Mouse (Mus musculus) liver, postnatal 0 days (tissue): ENCODE results near the gene Tango2. TPM values are rescaled to one million over a fixed set of nuclear protein-coding genes. Genes with fewer than 3 reads are reported as not detected.

Experiments used
- ATAC-seq: fragments of 200-750 bp; cut with Nextera tagmentation; 2 replicates; pipeline ENCODE4 v1.8.0; 2017; ENCODE audit warnings: mild to moderate bottlenecking, moderate library complexity
- DNase-seq: peaks from one replicate; pipeline ENCODE4 v3.0.0-alpha.2; 2016
- H3K27ac ChIP-seq: fragments of 300-500 bp; sonication (generic); 2 replicates; pipeline ENCODE4 v1.5.1; 2014; ENCODE audit warnings: antibody characterized with exemption, moderate library complexity, mild to moderate bottlenecking, low read depth
- H3K27me3 ChIP-seq: fragments of 300-500 bp; sonication (generic); 2 replicates; pipeline ENCODE4 v1.6.1; 2014; ENCODE audit warnings: low read length, control low read depth, mixed read lengths; ENCODE audit not compliant: insufficient read depth
- H3K36me3 ChIP-seq: fragments of 300-500 bp; sonication (generic); replicated peaks from 2 replicates; pipeline ENCODE4 v1.6.1; 2014; ENCODE audit warnings: mild to moderate bottlenecking, control low read depth, low read length, moderate library complexity, mixed read lengths; ENCODE audit not compliant: insufficient read depth
- H3K4me1 ChIP-seq: fragments of 300-500 bp; sonication (generic); 2 replicates; pipeline ENCODE4 v1.6.1; 2014; ENCODE audit warnings: antibody characterized with exemption, mild to moderate bottlenecking, control low read depth; ENCODE audit not compliant: insufficient read depth
- H3K4me2 ChIP-seq: fragments of 300-500 bp; sonication (generic); 2 replicates; pipeline ENCODE4 v1.6.1; 2014; ENCODE audit warnings: low read depth, mild to moderate bottlenecking, low read length, moderate library complexity, mixed read lengths
- H3K4me3 ChIP-seq: fragments of 300-500 bp; sonication (generic); 2 replicates; pipeline ENCODE4 v1.5.1; 2014; ENCODE audit warnings: low read depth, low read length
- H3K9ac ChIP-seq: fragments of 300-500 bp; sonication (generic); replicated peaks from 2 replicates; pipeline ENCODE4 v1.6.1; 2014; ENCODE audit warnings: mild to moderate bottlenecking, moderate library complexity
- H3K9me3 ChIP-seq: fragments of 300-500 bp; sonication (generic); 2 replicates; pipeline ENCODE4 v1.6.1; 2016; ENCODE audit warnings: mild to moderate bottlenecking, control low read depth, low read length, mixed read lengths
- CTCF ChIP-seq: sonication (generic); IDR thresholded peaks from 2 replicates; pipeline ENCODE4 v1.5.1; 2016; ENCODE audit warnings: antibody characterized with exemption, low read depth
- EP300 ChIP-seq: IDR thresholded peaks from 2 replicates; pipeline ENCODE4 v1.6.1; 2016; ENCODE audit warnings: antibody characterized with exemption, low read depth, mild to moderate bottlenecking
- WGBS: fragments of 180-500 bp; shearing (Covaris S2); extraction: QIAGEN DNeasy Blood & Tissue Kit; methylation state at CpG from one replicate; pipeline ENCODE4 v1.1.7; 2014; ENCODE audit not compliant: insufficient replicate concordance; 5-methylcytosine and 5-hydroxymethylcytosine counted together
- polyA plus RNA-seq: library from polyadenylated mRNA; unstranded; fragments of >200 nt; fragmentation: Nextera tagmentation; extraction: Ambion mirVana; gene quantifications from 2 replicates; pipeline ENCODE4 v1.2.1, GENCODE M21; 2015

Gene Tango2
- polyA plus RNA-seq, 1 experiment from 2014 or later: 61.1 TPM

- DNase-seq (no peak), ATAC-seq (0 out of 2 replicates have a peak, but pooled peaks have one; percentile 13)
- Histone ChIP-seq H3K9ac (no peak overlapping the region), H3K4me1 (peaks cover 3% of the 10 kb centered on the region; the same call in 1 of the 2 replicates), H3K27ac (no peak overlapping the region), H3K36me3 (no peaks in the 10 kb centered on the region), H3K27me3 (no peaks in the 10 kb centered on the region), H3K4me3 (no peak overlapping the region), H3K4me2 (no peak overlapping the region), H3K9me3 (no peaks in the 10 kb centered on the region; the same call in 1 of the 2 replicates)
- WGBS: 69% methylated on average over 8 of the region's 8 CpGs
- TF ChIP-seq CTCF: no peak
- TF ChIP-seq EP300: no peak
Observed at GRCm38 (mm10) chr16:18362948-18363347, 15.0 kb upstream of the Tango2 start.

- TF ChIP-seq EP300: no peak
- no peak for TF ChIP-seq CTCF
- no peak overlapping the region for H3K27ac ChIP-seq
- no peaks in the 10 kb centered on the region for H3K9me3 ChIP-seq
- no peak overlapping the region for H3K9ac ChIP-seq
- H3K27me3 ChIP-seq: no peaks in the 10 kb centered on the region
- no peak overlapping the region for H3K4me3 ChIP-seq
- no peaks in the 10 kb centered on the region for H3K36me3 ChIP-seq
- DNase-seq (no peak), ATAC-seq (no peak)
- no peak overlapping the region for H3K4me2 ChIP-seq
- peaks cover 3% of the 10 kb centered on the region; the same call in 1 of the 2 replicates for H3K4me1 ChIP-seq
- WGBS: 81% methylated on average over 6 of the region's 6 CpGs
Observed at GRCm38 (mm10) chr16:18360151-18360805, 12.4 kb upstream of the Tango2 start.

GRCm38 (mm10) chr16:18357977-18358376 is 10.1 kb upstream of the Tango2 start:
- no peaks in the 10 kb centered on the region for H3K36me3 ChIP-seq
- H3K9ac ChIP-seq: no peak overlapping the region
- TF ChIP-seq EP300 (no peak), CTCF (no peak)
- H3K27me3 ChIP-seq: no peaks in the 10 kb centered on the region
- peaks cover 10% of the 10 kb centered on the region for H3K4me1 ChIP-seq
- no peak overlapping the region for H3K4me2 ChIP-seq
- no peak overlapping the region for H3K27ac ChIP-seq
- no peaks in the 10 kb centered on the region for H3K9me3 ChIP-seq
- H3K4me3 ChIP-seq: no peak overlapping the region
- 76% methylated on average over 6 of the region's 6 CpGs for WGBS
- ATAC-seq (no peak), DNase-seq (no peak)

- H3K9me3 ChIP-seq: no peaks in the 10 kb centered on the region
- TF ChIP-seq CTCF (no peak), EP300 (no peak)
- 78% methylated on average over 1 of the region's 1 CpGs for WGBS
- H3K4me1 ChIP-seq: peaks cover 17% of the 10 kb centered on the region
- H3K36me3 ChIP-seq: no peaks in the 10 kb centered on the region
- no peak overlapping the region for H3K9ac ChIP-seq
- no peak overlapping the region for H3K27ac ChIP-seq
- H3K27me3 ChIP-seq: no peaks in the 10 kb centered on the region
- no peak overlapping the region for H3K4me2 ChIP-seq
- DNase-seq: no peak
- ATAC-seq: no peak
- H3K4me3 ChIP-seq: no peak overlapping the region
Observed at GRCm38 (mm10) chr16:18356961-18357360, 9.1 kb upstream of the Tango2 start.

- Histone ChIP-seq H3K4me2 (0 out of 2 replicates have a peak overlapping the region, but pooled peaks have one; percentile 6), H3K27me3 (peaks cover 23% of the 10 kb centered on the region), H3K9ac (no peak overlapping the region), H3K36me3 (no peaks in the 10 kb centered on the region), H3K9me3 (no peaks in the 10 kb centered on the region), H3K4me1 (peaks cover 26% of the 10 kb centered on the region), H3K27ac (no peak overlapping the region), H3K4me3 (no peak overlapping the region)
- TF ChIP-seq EP300 (peak; percentile 88), CTCF (peak; percentile 70)
- 55% methylated on average over 1 of the region's 1 CpGs for WGBS
- ATAC-seq: peak; percentile 88
- peak; percentile 72 for DNase-seq
Observed at GRCm38 (mm10) chr16:18353106-18353505, 5.2 kb upstream of the Tango2 start.

- H3K9me3 ChIP-seq: no peaks in the 10 kb centered on the region
- no peak overlapping the region for H3K27ac ChIP-seq
- ATAC-seq: no peak
- no peak overlapping the region for H3K9ac ChIP-seq
- TF ChIP-seq EP300 (no peak), CTCF (peak; percentile 84)
- WGBS: 45% methylated on average over 5 of the region's 5 CpGs
- peaks cover 27% of the 10 kb centered on the region for H3K4me1 ChIP-seq
- no peaks in the 10 kb centered on the region for H3K36me3 ChIP-seq
- peaks cover 38% of the 10 kb centered on the region for H3K27me3 ChIP-seq
- DNase-seq: peak; percentile 63
- no peak overlapping the region for H3K4me2 ChIP-seq
- H3K4me3 ChIP-seq: no peak overlapping the region
Observed at GRCm38 (mm10) chr16:18351313-18352055, 3.6 kb upstream of the Tango2 start.
